Mouse (Mus musculus) MEL-GATA-1-ER (cell line): Measurements from ENCODE around the gene Gm21188.
"Not testable (repeated sequence)": the region's sequence is repeated elsewhere in the genome, so short reads cannot be mapped to it uniquely, and the experiment has no call there.

ENCODE experiments used
- DNase-seq: peaks from one replicate; pipeline ENCODE4 v3.0.0-alpha.2; 2012; ENCODE audit warnings: low read depth; ENCODE audit errors: extremely low read depth

Gm21188 gene

GRCm38 (mm10) chr13:120026911-120027310 is 25.1 kb downstream of the Gm21188 start, which contains the start of gene Gm36079:
Gene Gm36079, minus strand, starts transcription at chr13:120027011.
- not testable (repeated sequence) for DNase-seq

- DNase-seq, result not testable (repeated sequence)
Measured at GRCm38 (mm10) chr13:120026373-120026772, 25.6 kb downstream of the Gm21188 start.

- DNase-seq, result not testable (repeated sequence)
Measured at GRCm38 (mm10) chr13:120025576-120025975, 26.4 kb downstream of the Gm21188 start.

GRCm38 (mm10) chr13:120025004-120025403 is 27.0 kb downstream of the Gm21188 start:
- not testable (repeated sequence) for DNase-seq

GRCm38 (mm10) chr13:120024581-120024980 is 27.4 kb downstream of the Gm21188 start:
- not testable (repeated sequence) for DNase-seq

GRCm38 (mm10) chr13:120021477-120021876 is 30.5 kb downstream of the Gm21188 start:
- not testable (repeated sequence) for DNase-seq

- DNase-seq, result not testable (repeated sequence)
Measured at GRCm38 (mm10) chr13:120015348-120016007, 36.5 kb downstream of the Gm21188 start.

GRCm38 (mm10) chr13:120013962-120014361 is 38.0 kb downstream of the Gm21188 start:
- DNase-seq, result not testable (repeated sequence)

GRCm38 (mm10) chr13:120013544-120013943 is 38.5 kb downstream of the Gm21188 start:
- not testable (repeated sequence) for DNase-seq

- DNase-seq, result not testable (repeated sequence)
Measured at GRCm38 (mm10) chr13:120010068-120010467, 41.9 kb downstream of the Gm21188 start.

- DNase-seq, result not testable (repeated sequence)
Measured at GRCm38 (mm10) chr13:119999215-119999614, 52.8 kb downstream of the Gm21188 start.

GRCm38 (mm10) chr13:119998442-119999086 is 53.4 kb downstream of the Gm21188 start:
- DNase-seq, result not testable (repeated sequence)

GRCm38 (mm10) chr13:119991917-119992496 is 60.0 kb downstream of the Gm21188 start:
- not testable (repeated sequence) for DNase-seq

GRCm38 (mm10) chr13:119991264-119991663 is 60.7 kb downstream of the Gm21188 start:
- not testable (repeated sequence) for DNase-seq
